Mouse (Mus musculus): ENCODE results near the gene Tmem145.

Tmem145 gene

GRCm38 (mm10) chr7:25275555-25276298 lies 30.2 kb upstream of the Tmem145 start:
- no peak for DNase-seq

GRCm38 (mm10) chr7:25277405-25277804 lies 28.5 kb upstream of the Tmem145 start:
- DNase-seq, result no peak

DNA sequence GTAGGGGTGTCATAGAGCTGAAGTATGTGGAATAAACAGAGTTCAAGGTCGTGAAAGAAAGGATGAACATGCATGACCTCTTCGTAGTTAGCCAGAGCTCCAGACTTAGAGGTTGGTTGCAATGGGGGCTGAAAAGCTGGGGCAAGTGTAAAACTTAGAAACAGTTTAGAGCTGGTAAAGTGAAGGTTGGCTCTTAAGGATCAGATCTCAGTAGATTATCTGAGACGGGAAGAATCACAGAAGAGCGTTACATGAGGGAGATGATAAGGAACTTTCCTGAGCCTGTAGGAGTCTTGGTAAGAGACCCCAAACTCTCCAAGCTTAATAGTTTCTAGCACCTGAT lies 27.9 kb upstream of the Tmem145 start:
- no peak for DNase-seq

DNA sequence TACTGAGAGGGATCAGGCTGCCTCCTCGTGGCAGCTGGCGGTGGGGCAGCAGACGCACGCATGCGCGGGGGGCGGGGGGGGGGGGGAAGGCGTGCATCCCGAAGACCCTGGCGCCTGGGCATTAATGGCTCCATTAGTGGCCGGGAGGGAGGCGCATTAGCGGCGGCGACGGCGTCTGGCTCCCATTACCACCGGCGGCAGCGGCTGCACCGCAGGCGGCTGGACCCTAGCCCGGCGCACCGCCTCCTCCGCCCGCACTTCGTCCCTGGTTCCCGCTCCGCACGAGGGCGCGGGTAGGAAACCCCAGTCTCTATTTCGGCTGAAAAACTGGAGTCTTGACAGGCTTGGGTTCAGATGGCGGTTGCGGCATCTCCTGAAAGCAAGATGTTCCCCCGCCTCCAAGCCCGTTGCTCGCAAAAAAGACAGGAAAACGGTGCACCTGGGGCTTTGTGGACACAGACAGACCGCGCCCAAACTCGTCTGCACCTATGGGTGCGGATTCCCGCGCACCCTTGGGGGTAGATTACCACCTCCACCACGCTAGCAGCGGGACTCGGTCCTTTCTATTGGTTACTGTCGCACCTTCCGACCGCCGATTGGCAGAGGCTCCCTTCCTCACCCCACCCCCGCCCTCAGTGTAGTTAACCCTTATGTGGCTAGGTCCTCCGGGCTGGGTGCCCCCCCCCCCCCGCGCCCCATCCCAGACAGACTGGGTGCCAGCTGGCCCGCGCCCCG lies 27.4 kb upstream of the Tmem145 start:
- DNase-seq, result peak; percentile 89 to 92

- DNase-seq, result peak; percentile 88
Measured at GRCm38 (mm10) chr7:25279076-25279860, 26.6 kb upstream of the Tmem145 start.

GRCm38 (mm10) chr7:25279861-25280791 lies 25.8 kb upstream of the Tmem145 start:
- DNase-seq, result peak; percentile 64 to 76

DNA sequence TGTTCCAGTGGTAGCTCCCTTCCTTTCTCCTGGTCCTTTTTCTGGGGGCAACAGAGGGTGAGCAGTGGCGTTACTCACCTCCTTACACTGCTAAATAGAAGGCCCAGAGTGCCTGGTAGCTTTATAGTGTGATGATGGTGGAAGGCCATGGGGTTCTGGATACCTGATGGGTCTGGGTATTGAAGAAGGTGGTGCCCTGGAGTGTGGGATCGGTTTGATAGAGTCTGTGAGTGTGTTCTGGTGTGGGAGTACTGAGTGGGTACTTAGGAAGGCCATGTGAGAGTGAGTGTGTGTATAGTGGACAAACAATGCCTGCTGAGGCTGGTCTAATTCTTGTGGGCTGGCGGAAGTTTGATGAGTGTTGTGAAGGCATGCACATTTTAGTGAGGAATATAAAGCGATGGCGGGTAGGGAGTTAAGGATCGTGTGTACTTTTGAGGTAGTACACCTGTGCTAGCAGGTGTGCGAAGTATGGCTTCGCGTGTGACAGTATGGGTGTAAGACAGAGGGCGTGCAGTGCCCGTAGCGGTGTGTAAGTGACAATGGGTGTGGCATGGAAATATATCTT lies 24.7 kb upstream of the Tmem145 start:
- DNase-seq, result no peak

DNA sequence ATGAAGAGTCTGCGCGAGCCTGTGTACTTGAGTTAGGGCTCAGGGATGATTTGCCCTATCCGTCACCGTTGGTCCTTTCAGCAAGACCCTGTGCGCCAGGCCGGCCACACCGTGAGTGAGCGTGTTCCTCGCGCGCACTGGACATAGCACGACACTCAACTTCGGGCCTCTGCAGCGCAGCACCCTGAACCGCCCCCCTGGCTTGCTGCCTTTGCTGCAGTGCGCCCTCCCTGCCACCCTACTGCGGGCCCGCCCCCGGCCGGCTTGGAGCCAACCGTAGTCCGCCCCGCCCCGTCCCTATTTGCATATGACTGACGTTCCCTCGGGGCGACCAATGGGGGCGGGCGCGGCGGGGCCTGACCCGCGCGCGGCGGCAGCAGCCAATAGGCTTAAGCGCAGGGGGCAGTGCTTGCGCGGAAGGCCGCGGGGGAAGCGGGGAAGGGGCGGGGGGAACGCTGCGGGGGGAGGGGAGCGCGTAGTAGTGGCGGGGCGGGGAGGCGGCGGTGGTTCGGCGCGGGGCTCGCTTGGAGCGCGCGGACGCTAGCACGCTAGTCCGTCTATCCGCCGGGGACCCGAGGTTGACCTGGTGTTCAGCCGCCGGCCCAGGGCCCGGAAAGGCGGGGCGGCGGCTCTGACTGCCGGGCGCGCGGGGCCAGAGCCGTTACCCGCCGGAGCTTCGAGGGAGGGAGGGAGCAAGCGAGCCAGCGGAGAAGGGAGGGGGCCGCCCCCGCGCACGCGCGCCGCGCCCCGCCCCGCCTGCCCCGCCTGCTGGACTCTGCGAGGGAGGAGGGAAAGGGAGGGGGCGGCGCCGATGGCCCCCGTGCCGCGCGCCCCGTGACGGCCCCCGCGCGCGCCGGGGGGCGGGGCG lies 23.9 kb upstream of the Tmem145 start:
- peak; percentile 97 to 98 for DNase-seq

- peak in 1 of 2 experiments; percentile 57 for DNase-seq
Measured at GRCm38 (mm10) chr7:25282731-25283211, 23.1 kb upstream of the Tmem145 start.

DNA sequence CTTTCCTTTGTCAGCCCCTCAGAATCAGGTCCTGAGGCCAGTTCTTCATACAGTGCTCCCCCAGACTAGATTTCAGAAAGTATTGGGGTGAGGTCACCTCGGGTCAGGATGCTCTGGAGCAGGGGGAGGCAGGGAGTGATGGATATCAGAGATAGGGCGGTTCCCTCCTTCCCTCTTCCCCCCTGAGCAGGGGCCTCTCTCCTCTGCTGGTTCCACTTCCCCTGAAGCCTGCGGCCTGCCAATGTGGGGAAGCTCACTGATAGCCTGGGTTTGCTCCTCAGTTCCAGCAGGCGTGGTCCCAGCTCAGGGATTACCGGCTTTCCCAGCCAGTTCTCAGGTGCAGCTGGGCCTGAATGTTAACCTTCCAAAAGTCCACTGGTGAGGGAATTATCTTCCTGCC lies 22.3 kb upstream of the Tmem145 start:
- DNase-seq, result no peak

GRCm38 (mm10) chr7:25284171-25284570 lies 21.7 kb upstream of the Tmem145 start:
- DNase-seq, result no peak

DNA sequence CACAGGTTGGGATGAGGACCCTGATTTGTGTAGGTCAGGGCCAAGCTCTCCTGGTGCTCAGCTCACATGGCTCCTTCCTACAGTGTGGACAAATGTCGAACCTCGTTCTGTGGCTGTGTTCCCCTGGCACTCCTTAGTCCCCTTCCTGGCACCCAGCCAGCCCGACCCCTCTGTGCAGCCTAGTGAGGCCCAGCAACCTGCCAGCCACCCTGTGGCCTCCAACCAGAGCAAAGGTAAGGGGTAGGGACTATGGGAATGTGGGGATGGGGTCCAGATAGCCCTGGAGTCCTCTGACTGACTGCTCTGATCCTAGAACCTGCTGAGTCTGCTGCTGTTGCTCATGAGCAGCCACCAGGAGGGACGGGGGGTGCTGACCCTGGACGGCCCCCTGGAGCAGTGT lies 21.1 kb upstream of the Tmem145 start:
- DNase-seq, result no peak

GRCm38 (mm10) chr7:25285511-25286238 lies 20.2 kb upstream of the Tmem145 start:
- no peak for DNase-seq

- no peak for DNase-seq
Measured at GRCm38 (mm10) chr7:25286989-25287388, 18.9 kb upstream of the Tmem145 start.

DNA sequence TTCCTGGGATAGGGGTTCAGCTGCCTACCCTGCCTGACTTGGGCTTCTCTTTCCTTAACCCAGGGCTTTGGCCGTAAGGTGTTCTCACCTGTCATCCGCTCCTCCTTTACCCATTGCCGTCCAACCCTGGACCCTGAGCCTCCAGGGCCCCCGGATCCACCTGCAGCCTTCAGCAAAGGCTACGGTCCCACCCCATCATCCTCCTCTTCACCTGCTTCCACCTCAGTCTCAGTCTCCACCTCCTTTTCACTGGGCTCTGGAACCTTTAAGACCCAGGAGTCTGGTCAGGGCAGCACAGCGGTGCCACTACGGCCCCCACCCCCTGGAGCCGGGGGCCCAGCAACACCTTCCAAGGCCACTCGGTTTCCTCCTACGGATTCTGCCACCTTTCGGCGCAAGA lies 17.9 kb upstream of the Tmem145 start:
- no peak for DNase-seq

DNA sequence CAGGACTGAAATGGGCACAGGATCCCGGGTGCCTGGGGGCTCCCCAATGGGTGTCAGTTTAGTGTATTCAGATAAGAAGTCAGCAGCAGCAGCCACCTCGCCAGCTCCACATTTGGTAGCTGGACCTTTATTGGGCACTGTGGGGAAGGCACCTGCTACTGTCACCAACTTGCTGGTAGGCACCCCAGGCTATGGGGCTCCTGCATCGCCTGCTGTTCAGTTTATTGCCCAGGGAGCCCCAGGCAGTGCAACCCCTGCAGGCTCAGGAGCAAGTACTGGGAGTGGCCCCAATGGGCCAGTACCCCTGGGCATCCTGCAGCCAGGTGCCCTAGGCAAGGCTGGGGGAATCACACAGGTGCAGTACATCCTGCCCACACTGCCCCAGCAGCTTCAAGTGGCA lies 17.2 kb upstream of the Tmem145 start:
- no peak for DNase-seq

- no peak for DNase-seq
Measured at GRCm38 (mm10) chr7:25289925-25290324, 16.0 kb upstream of the Tmem145 start.

DNA sequence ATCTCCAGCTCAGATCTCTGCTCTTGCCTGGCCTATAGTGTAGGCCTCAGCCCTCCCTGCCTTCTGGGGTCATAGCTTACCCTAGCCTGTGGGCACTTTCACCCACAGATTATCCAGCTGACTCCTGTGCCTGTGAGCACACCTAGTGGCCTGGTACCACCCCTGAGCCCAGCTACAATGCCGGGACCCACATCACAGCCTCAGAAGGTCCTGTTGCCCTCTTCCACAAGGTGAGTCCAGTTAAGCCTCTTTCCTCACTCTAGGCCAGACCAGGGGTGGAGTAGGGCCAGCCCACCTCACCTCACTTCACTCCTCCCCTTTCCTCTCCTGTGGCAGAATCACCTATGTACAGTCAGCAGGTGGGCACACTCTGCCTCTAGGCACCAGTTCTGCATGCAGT lies 15.4 kb upstream of the Tmem145 start:
- peak in 1 of 2 experiments; percentile 3 for DNase-seq

GRCm38 (mm10) chr7:25290911-25291310 lies 15.0 kb upstream of the Tmem145 start:
- peak; percentile 46 to 60 for DNase-seq

- DNase-seq, result peak in 1 of 2 experiments; percentile 3
Measured at GRCm38 (mm10) chr7:25292107-25292506, 13.8 kb upstream of the Tmem145 start.
